Mouse (Mus musculus): ENCODE measurements around the gene Ccnt1. TPM values are rescaled to one million over a fixed set of nuclear protein-coding genes. Genes with fewer than 3 reads are reported as not detected.

Gene Ccnt1
- polyA plus RNA-seq, 1 experiment from 2014 or later: 55.8 TPM

- DNase-seq (ENCODE audit: low spot score): peak; percentile 91
Measured at GRCm38 (mm10) chr15:98510438-98511385, 60.0 kb downstream of the Ccnt1 start.

- no peak for DNase-seq (ENCODE audit: low spot score)
Measured at GRCm38 (mm10) chr15:98509387-98509786, 61.3 kb downstream of the Ccnt1 start.

GRCm38 (mm10) chr15:98507321-98507720, 63.4 kb downstream of the Ccnt1 start:
- DNase-seq (ENCODE audit: low spot score): no peak

DNA sequence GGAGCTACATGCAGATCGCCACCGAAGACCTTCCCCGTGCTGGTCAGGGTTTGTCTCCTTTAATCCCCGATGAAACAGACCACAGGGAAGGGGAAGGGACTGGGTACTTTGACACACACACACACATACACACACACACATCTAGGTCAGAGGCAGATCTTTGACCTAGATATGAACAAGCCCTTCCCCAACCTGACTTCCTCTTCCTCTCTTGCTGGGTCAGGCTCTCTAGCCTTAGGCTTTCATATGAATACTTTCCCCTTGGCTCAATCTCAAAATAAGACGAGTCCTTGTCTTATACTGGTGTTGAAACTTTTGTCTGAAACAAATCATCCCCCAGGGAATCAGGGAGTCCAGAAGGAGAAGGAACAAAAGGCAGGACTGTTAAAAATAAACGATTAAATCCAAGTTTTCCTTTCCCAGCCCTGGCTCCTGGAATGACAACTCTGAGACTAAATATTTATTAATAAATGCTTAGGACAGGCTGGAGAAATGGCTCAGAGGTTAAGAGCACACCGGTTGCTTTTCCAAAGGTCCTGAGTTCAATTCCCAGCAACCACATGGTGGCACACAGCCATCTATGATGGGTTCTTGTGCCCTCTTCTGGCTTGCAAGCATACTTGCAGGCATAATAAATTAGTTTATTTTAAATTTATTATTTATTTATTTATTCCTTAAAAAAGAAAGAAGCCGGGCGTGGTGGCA, 64.3 kb downstream of the Ccnt1 start:
- DNase-seq (ENCODE audit: low spot score): peak; percentile 59

DNA sequence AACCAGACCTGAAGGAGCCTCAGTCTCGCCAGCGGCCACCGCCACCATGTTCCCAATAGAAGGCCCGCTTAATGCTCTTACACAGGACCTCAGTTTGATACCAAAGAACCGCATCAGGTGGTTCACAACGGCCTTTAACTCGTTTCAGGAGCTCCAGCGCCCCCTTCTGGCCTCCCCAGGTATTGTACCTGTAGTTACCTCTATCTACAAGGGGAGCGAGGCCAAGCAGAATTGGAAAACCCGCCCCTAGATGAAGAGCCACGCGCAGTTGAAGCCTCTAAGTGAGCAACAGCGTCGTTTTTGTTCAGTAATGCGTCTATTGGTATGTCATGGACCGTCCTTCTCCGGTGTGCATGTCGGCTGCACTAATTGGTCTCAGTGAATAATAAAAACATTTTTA, 66.2 kb downstream of the Ccnt1 start:
- peak; percentile 83 for DNase-seq (ENCODE audit: low spot score)

GRCm38 (mm10) chr15:98503317-98503716, 67.4 kb downstream of the Ccnt1 start:
- DNase-seq (ENCODE audit: low spot score): no peak

DNA sequence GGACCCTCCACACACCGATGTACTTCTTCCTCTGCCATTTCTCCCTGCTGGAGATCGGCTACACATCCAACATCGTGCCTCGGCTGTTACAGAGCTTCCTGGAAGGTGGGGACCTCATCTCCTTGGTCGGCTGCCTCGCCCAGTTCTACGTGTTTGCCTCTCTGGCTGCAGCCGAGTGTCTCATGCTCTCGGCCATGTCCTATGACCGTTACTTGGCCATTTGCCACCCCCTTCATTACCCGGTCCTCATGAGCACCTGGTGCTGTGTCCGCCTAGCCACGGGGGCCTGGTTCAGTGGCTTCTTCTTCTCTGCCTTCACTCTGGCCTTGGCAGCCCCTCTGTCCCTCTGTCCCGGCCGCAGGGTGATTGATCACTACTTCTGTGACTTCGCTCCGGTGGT, 73.1 kb downstream of the Ccnt1 start:
- DNase-seq (ENCODE audit: low spot score): no peak

DNA sequence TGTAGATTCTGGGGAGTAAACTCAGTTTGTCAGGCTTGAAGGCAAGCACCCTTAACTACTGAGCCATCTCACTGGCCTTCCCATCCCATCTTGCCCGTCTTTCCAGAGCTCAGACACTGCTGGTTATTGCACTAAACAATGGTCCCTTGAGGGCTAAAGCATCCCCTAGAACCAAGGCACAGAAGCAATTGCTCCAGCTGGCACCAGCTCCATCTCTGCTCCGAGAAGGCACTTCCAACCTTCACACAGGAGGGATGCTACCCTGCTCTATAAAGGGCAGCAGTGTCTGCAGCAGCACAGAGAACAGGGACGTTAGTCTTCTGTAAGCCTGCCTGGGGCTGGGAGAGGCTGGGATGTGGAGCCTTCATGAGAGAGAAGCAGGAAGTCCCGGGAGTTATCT, 78.6 kb downstream of the Ccnt1 start, which contains the start of gene Olfr279:
Gene Olfr279, plus strand, starts transcription at position 301 of the 400 bp plus-strand sequence.
- DNase-seq (ENCODE audit: low spot score): no peak

DNA sequence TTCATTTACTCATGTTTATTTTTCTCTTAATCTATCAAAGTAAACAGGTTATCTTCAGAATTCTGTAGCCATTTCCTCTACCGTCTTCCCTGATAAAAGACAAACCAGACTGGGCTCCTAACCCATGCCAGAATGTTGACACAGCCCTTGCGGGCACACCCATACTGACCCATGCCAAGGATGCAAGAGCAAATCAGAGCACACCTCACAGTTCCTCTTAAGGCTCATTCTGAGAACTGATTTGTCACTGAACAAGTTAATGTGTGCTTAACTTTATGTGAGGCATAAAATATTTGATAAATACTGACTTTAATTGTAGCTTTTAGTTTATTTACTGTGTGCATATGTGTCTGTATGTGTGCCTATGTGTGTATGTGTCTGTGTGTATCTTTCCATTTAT, 79.4 kb downstream of the Ccnt1 start:
- no peak for DNase-seq (ENCODE audit: low spot score)

Small RNAs within 50 kb of the gene (microRNA-seq; reads per million reads assigned to microRNA genes)
- 3.3 reads per million for gene Mir1291 (ENCODE audit: borderline number of aligned reads)

Other genes with a start within 250 kb of the Ccnt1 start
- gene Olfr284, start 229.9 kb downstream of the Ccnt1 start, polyA plus RNA-seq (2015; fragmentation: Nextera tagmentation; extraction: Ambion mirVana): not detected in 2 replicates
- gene Olfr283, start 190.0 kb downstream of the Ccnt1 start, polyA plus RNA-seq (2015; fragmentation: Nextera tagmentation; extraction: Ambion mirVana): not detected in 2 replicates
- not detected in 2 replicates for gene Olfr282, start 139.7 kb downstream of the Ccnt1 start, polyA plus RNA-seq (2015; fragmentation: Nextera tagmentation; extraction: Ambion mirVana)
- not detected in 2 replicates for gene Olfr281, start 118.3 kb downstream of the Ccnt1 start, polyA plus RNA-seq (2015; fragmentation: Nextera tagmentation; extraction: Ambion mirVana)
- 0.03 TPM in 1 of 2 replicates, not detected in the other for gene OR5BS1P, start 101.0 kb downstream of the Ccnt1 start, polyA plus RNA-seq (2015; fragmentation: Nextera tagmentation; extraction: Ambion mirVana)
- 0.18 TPM in 1 of 2 replicates, not detected in the other for gene Lalba, start 88.2 kb downstream of the Ccnt1 start, polyA plus RNA-seq (2015; fragmentation: Nextera tagmentation; extraction: Ambion mirVana)
- not detected in 2 replicates for gene Olfr279, start 78.5 kb downstream of the Ccnt1 start, polyA plus RNA-seq (2015; fragmentation: Nextera tagmentation; extraction: Ambion mirVana)
- 98.8 and 108 TPM in 2 replicates for gene Kansl2, start 36.7 kb downstream of the Ccnt1 start, polyA plus RNA-seq (2015; fragmentation: Nextera tagmentation; extraction: Ambion mirVana)
- not detected in 2 replicates for gene 4930415O20Rik, start 81 bp upstream of the Ccnt1 start, polyA plus RNA-seq (2015; fragmentation: Nextera tagmentation; extraction: Ambion mirVana)
- 12.6 and 17.0 TPM in 2 replicates for gene Adcy6, start 39.2 kb upstream of the Ccnt1 start, polyA plus RNA-seq (2015; fragmentation: Nextera tagmentation; extraction: Ambion mirVana)
- 8.5 and 9.6 TPM in 2 replicates for gene Cacnb3, start 59.9 kb upstream of the Ccnt1 start, polyA plus RNA-seq (2015; fragmentation: Nextera tagmentation; extraction: Ambion mirVana)
- gene Ddx23, start 92.0 kb upstream of the Ccnt1 start, polyA plus RNA-seq (2015; fragmentation: Nextera tagmentation; extraction: Ambion mirVana): 23.5 and 26.4 TPM in 2 replicates
- gene Rnd1, start 106.5 kb upstream of the Ccnt1 start, polyA plus RNA-seq (2015; fragmentation: Nextera tagmentation; extraction: Ambion mirVana): 1.1 and 1.7 TPM in 2 replicates
- gene Ccdc65, start 137.3 kb upstream of the Ccnt1 start, polyA plus RNA-seq (2015; fragmentation: Nextera tagmentation; extraction: Ambion mirVana): 0.09 and 0.40 TPM in 2 replicates
- 4.6 and 6.4 TPM in 2 replicates for gene Fkbp11, start 157.3 kb upstream of the Ccnt1 start, polyA plus RNA-seq (2015; fragmentation: Nextera tagmentation; extraction: Ambion mirVana)
- 36.5 and 42.2 TPM in 2 replicates for gene Arf3, start 192.3 kb upstream of the Ccnt1 start, polyA plus RNA-seq (2015; fragmentation: Nextera tagmentation; extraction: Ambion mirVana)
- 0.85 TPM in 2 replicates for gene Wnt10b, start 207.2 kb upstream of the Ccnt1 start, polyA plus RNA-seq (2015; fragmentation: Nextera tagmentation; extraction: Ambion mirVana)
- 0.08 TPM in 1 of 2 replicates, not detected in the other for gene Wnt1, start 218.9 kb upstream of the Ccnt1 start, polyA plus RNA-seq (2015; fragmentation: Nextera tagmentation; extraction: Ambion mirVana)
- gene Ddn, start 238.6 kb upstream of the Ccnt1 start, polyA plus RNA-seq (2015; fragmentation: Nextera tagmentation; extraction: Ambion mirVana): 0.10 and 0.13 TPM in 2 replicates

All from thymus, postnatal 0 days (tissue).